Mouse (Mus musculus) hindbrain, embryonic 15.5 days (tissue): ENCODE data around the gene Tm6sf2. TPM values are rescaled to one million over a fixed set of nuclear protein-coding genes. Genes with fewer than 3 reads are reported as not detected.
A peak's percentile ranks its signal among the peaks of the same experiment; 100 is the strongest.

Experiments used
- ATAC-seq: fragments of 200-750 bp; cut with Nextera tagmentation; 2 replicates; pipeline ENCODE4 v1.8.0; 2017; ENCODE audit warnings: low read depth, moderate number of reproducible peaks, moderate TSS enrichment; ENCODE audit not compliant: low FRiP score
- H3K27ac ChIP-seq: fragments of 300-500 bp; sonication (generic); replicated peaks from 2 replicates; pipeline ENCODE4 v1.5.1; 2015; ENCODE audit warnings: mild to moderate bottlenecking, inconsistent platforms
- H3K27me3 ChIP-seq: fragments of 300-500 bp; sonication (generic); 2 replicates; pipeline ENCODE4 v1.6.1; 2015; ENCODE audit warnings: control low read depth, inconsistent platforms
- H3K36me3 ChIP-seq: fragments of 300-500 bp; sonication (generic); 2 replicates; pipeline ENCODE4 v1.6.1; 2015; ENCODE audit warnings: control low read depth, inconsistent platforms
- H3K4me1 ChIP-seq: fragments of 300-500 bp; sonication (generic); replicated peaks from 2 replicates; pipeline ENCODE4 v1.6.1; 2015; ENCODE audit warnings: control low read depth, inconsistent platforms
- H3K4me2 ChIP-seq: fragments of 300-500 bp; sonication (generic); 2 replicates; pipeline ENCODE4 v1.6.1; 2015; ENCODE audit warnings: moderate library complexity, mild to moderate bottlenecking, inconsistent platforms
- H3K4me3 ChIP-seq: fragments of 300-500 bp; sonication (generic); 2 replicates; pipeline ENCODE4 v1.5.1; 2015; ENCODE audit warnings: mild to moderate bottlenecking, inconsistent platforms
- H3K9ac ChIP-seq: fragments of 300-500 bp; sonication (generic); 2 replicates; pipeline ENCODE4 v1.6.1; 2015; ENCODE audit warnings: inconsistent platforms
- H3K9me3 ChIP-seq: fragments of 300-500 bp; sonication (generic); 2 replicates; pipeline ENCODE4 v1.6.1; 2016; ENCODE audit warnings: control low read depth, inconsistent platforms
- WGBS: fragments of 180-500 bp; shearing (Covaris S2); methylation state at CpG from one replicate; pipeline ENCODE4 v1.1.7; 2015; 5-methylcytosine and 5-hydroxymethylcytosine counted together
- microRNA-seq: library from miRNA; unstranded; fragments of <30 nt; microRNA quantifications from one replicate; pipeline ENCODE4, GENCODE M21; 2016
- polyA plus RNA-seq: library from polyadenylated mRNA; unstranded; fragments of >200 nt; fragmentation: Nextera tagmentation; extraction: Ambion mirVana; gene quantifications from 2 replicates; pipeline ENCODE4 v1.2.1, GENCODE M21; 2015

Gene Tm6sf2
- polyA plus RNA-seq, 1 experiment from 2014 or later, result 2.8 TPM

- peak; percentile 71 for ATAC-seq
- Histone ChIP-seq H3K27me3 (no peaks in the 10 kb centered on the region), H3K36me3 (peaks cover under 1% of the 10 kb centered on the region; the same call in 1 of the 2 replicates), H3K9me3 (no peaks in the 10 kb centered on the region), H3K9ac (peak within 1 kb of the TSS; percentile 77), H3K4me1 (peaks cover 24% of the 10 kb centered on the region), H3K4me2 (peak within 1 kb of the TSS; percentile 62), H3K4me3 (peak within 1 kb of the TSS; percentile 58), H3K27ac (peak within 1 kb of the TSS; percentile 89)
- 2% methylated on average over 19 of the region's 19 CpGs for WGBS
These were observed 47.9 kb downstream of the Tm6sf2 start, which contains the start of gene Ncan for GRCm38 (mm10) chr8:70120667-70121066. Gene Ncan (minus strand): TSS chr8:70120873.

GRCm38 (mm10) chr8:70122863-70123262, 50.1 kb downstream of the Tm6sf2 start:
- H3K36me3 ChIP-seq, result no peaks in the 10 kb centered on the region
- no peaks in the 10 kb centered on the region for H3K9me3 ChIP-seq
- H3K4me3 ChIP-seq, result no peak overlapping the region
- no peak overlapping the region for H3K27ac ChIP-seq
- WGBS, result 59% methylated on average over 2 of the region's 2 CpGs
- H3K9ac ChIP-seq, result no peak overlapping the region
- peaks cover 9% of the 10 kb centered on the region for H3K4me1 ChIP-seq
- no peaks in the 10 kb centered on the region for H3K27me3 ChIP-seq
- no peak overlapping the region for H3K4me2 ChIP-seq
- ATAC-seq, result no peak

GRCm38 (mm10) chr8:70124992-70125391, 52.3 kb downstream of the Tm6sf2 start:
- Histone ChIP-seq H3K36me3 (no peaks in the 10 kb centered on the region), H3K4me2 (no peak overlapping the region), H3K4me3 (no peak overlapping the region), H3K9ac (no peak overlapping the region), H3K9me3 (no peaks in the 10 kb centered on the region), H3K27ac (no peak overlapping the region), H3K27me3 (no peaks in the 10 kb centered on the region), H3K4me1 (0 out of 2 replicates have a peak, but pooled peaks cover 5% of the 10 kb centered on the region)
- 68% methylated on average over 8 of the region's 8 CpGs for WGBS
- no peak for ATAC-seq

- H3K36me3 ChIP-seq, result peaks cover 6% of the 10 kb centered on the region; the same call in 1 of the 2 replicates
- H3K4me1 ChIP-seq, result peaks cover 20% of the 10 kb centered on the region
- no peak overlapping the region for H3K9ac ChIP-seq
- H3K27me3 ChIP-seq, result no peaks in the 10 kb centered on the region
- no peak for ATAC-seq
- H3K4me3 ChIP-seq, result no peak overlapping the region
- H3K27ac ChIP-seq, result peak overlapping the region; percentile 74
- H3K4me2 ChIP-seq, result no peak overlapping the region
- WGBS, result 65% methylated on average over 3 of the region's 3 CpGs
- no peaks in the 10 kb centered on the region for H3K9me3 ChIP-seq
These were observed 55.7 kb downstream of the Tm6sf2 start for GRCm38 (mm10) chr8:70128435-70128834.

GRCm38 (mm10) chr8:70129309-70129952, 56.7 kb downstream of the Tm6sf2 start:
- ATAC-seq, result peak; percentile 74
- peaks cover 10% of the 10 kb centered on the region for H3K36me3 ChIP-seq
- H3K27me3 ChIP-seq, result no peaks in the 10 kb centered on the region
- H3K4me1 ChIP-seq, result peaks cover 20% of the 10 kb centered on the region
- no peaks in the 10 kb centered on the region for H3K9me3 ChIP-seq
- no peak overlapping the region for H3K4me3 ChIP-seq
- H3K9ac ChIP-seq, result no peak overlapping the region
- peak overlapping the region; percentile 74 for H3K27ac ChIP-seq
- no peak overlapping the region for H3K4me2 ChIP-seq
- WGBS, result 58% methylated on average over 9 of the region's 9 CpGs

Small RNA genes within 50 kb of the gene (microRNA-seq; reads per million reads assigned to microRNA genes)
- gene Mir7066, result 2.0 reads per million

Other genes starting within 250 kb of the Tm6sf2 start
- gene Pbx4, start 240.4 kb upstream of the Tm6sf2 start, polyA plus RNA-seq, result 59.4 and 59.5 TPM in 2 replicates
- gene Cilp2, start 185.2 kb upstream of the Tm6sf2 start, polyA plus RNA-seq, result 6.7 and 6.9 TPM in 2 replicates
- 3.5 and 4.3 TPM in 2 replicates for gene Tssk6, start 170.7 kb upstream of the Tm6sf2 start, polyA plus RNA-seq
- gene Ndufa13, start 170.4 kb upstream of the Tm6sf2 start, polyA plus RNA-seq, result 196 and 197 TPM in 2 replicates
- 10.1 and 13.8 TPM in 2 replicates for gene Yjefn3, start 170.2 kb upstream of the Tm6sf2 start, polyA plus RNA-seq
- 31.7 and 33.1 TPM in 2 replicates for gene Gatad2a, start 76.5 kb upstream of the Tm6sf2 start, polyA plus RNA-seq
- 71.7 and 72.2 TPM in 2 replicates for gene Mau2, start 30.2 kb upstream of the Tm6sf2 start, polyA plus RNA-seq
- gene Sugp1, start 30.1 kb upstream of the Tm6sf2 start, polyA plus RNA-seq, result 55.5 and 57.6 TPM in 2 replicates
- 0.87 and 1.3 TPM in 2 replicates for gene Hapln4, start 10.5 kb downstream of the Tm6sf2 start, polyA plus RNA-seq
- gene Ncan, start 47.9 kb downstream of the Tm6sf2 start, polyA plus RNA-seq, result 165 and 193 TPM in 2 replicates
- 38.3 and 42.8 TPM in 2 replicates for gene Nr2c2ap, start 58.4 kb downstream of the Tm6sf2 start, polyA plus RNA-seq
- gene Rfxank, start 66.2 kb downstream of the Tm6sf2 start, polyA plus RNA-seq, result 13.0 and 13.6 TPM in 2 replicates
- gene Borcs8, start 66.6 kb downstream of the Tm6sf2 start, polyA plus RNA-seq, result 54.6 and 55.1 TPM in 2 replicates
- 0.48 and 0.80 TPM in 2 replicates for gene Mef2b, start 66.8 kb downstream of the Tm6sf2 start, polyA plus RNA-seq
- gene Tmem161a, start 99.4 kb downstream of the Tm6sf2 start, polyA plus RNA-seq, result 47.3 and 53.1 TPM in 2 replicates
- gene Slc25a42, start 139.4 kb downstream of the Tm6sf2 start, polyA plus RNA-seq, result 8.2 and 10.2 TPM in 2 replicates
- gene Sugp2, start 161.3 kb downstream of the Tm6sf2 start, polyA plus RNA-seq, result 89.2 and 90.9 TPM in 2 replicates
- 107 and 114 TPM in 2 replicates for gene Armc6, start 161.5 kb downstream of the Tm6sf2 start, polyA plus RNA-seq
- gene Homer3, start 209.9 kb downstream of the Tm6sf2 start, polyA plus RNA-seq, result 30.8 and 36.5 TPM in 2 replicates
- 44.2 and 46.3 TPM in 2 replicates for gene Ddx49, start 229.6 kb downstream of the Tm6sf2 start, polyA plus RNA-seq
- gene Cope, start 229.6 kb downstream of the Tm6sf2 start, polyA plus RNA-seq, result 291 and 295 TPM in 2 replicates
- gene Cers1, start 242.9 kb downstream of the Tm6sf2 start, polyA plus RNA-seq, result 37.8 and 43.2 TPM in 2 replicates